Mouse (Mus musculus) frontal cortex, postnatal 10 days (tissue): ENCODE results near the gene Klri1.
"Not testable (repeated sequence)": the region's sequence is repeated elsewhere in the genome, so short reads cannot be mapped to it uniquely, and the experiment has no call there.

Experiments
- DNase-seq, 2 experiments: peaks; one replicate each; pipeline ENCODE4 v3.0.0; 2022; ENCODE audit warnings: low spot score in 2 of 2, mixed read lengths in 1 of 2

The Klri1 gene

GRCm38 (mm10) chr6:129717032-129717431, at the start of gene Klri1:
Gene Klri1 (minus strand): TSS chr6:129717132.
- no peak for DNase-seq

- DNase-seq: no peak
Measured at GRCm38 (mm10) chr6:129747654-129748032, 30.7 kb upstream of the Klri1 start.

- no peak for DNase-seq
Measured at GRCm38 (mm10) chr6:129747016-129747653, 30.2 kb upstream of the Klri1 start.

GRCm38 (mm10) chr6:129746151-129746550, 29.2 kb upstream of the Klri1 start:
- DNase-seq: no peak

GRCm38 (mm10) chr6:129740069-129740721, 23.3 kb upstream of the Klri1 start, which contains the start of gene Klri2:
Gene Klri2 (minus strand): TSS chr6:129740484.
- no peak for DNase-seq

GRCm38 (mm10) chr6:129736414-129736813, 19.5 kb upstream of the Klri1 start:
- DNase-seq: no peak

- DNase-seq: no peak
Measured at GRCm38 (mm10) chr6:129727237-129727636, 10.3 kb upstream of the Klri1 start.

GRCm38 (mm10) chr6:129721390-129721789, 4.5 kb upstream of the Klri1 start:
- DNase-seq: no peak

- no peak for DNase-seq
Measured at GRCm38 (mm10) chr6:129720487-129720886, 3.6 kb upstream of the Klri1 start.

GRCm38 (mm10) chr6:129713566-129713965, 3.4 kb downstream of the Klri1 start:
- DNase-seq: no peak

GRCm38 (mm10) chr6:129691436-129691835, 25.5 kb downstream of the Klri1 start:
- DNase-seq: not testable (repeated sequence)

- no peak for DNase-seq
Measured at GRCm38 (mm10) chr6:129680379-129680778, 36.6 kb downstream of the Klri1 start.

- DNase-seq: no peak
Measured at GRCm38 (mm10) chr6:129678873-129679272, 38.1 kb downstream of the Klri1 start, which contains the start of gene Klrc1. Gene Klrc1 (minus strand): TSS chr6:129678973.

GRCm38 (mm10) chr6:129661301-129661700, 55.6 kb downstream of the Klri1 start:
- not testable (repeated sequence) for DNase-seq

GRCm38 (mm10) chr6:129660589-129660988, 56.3 kb downstream of the Klri1 start, which contains the start of gene Klrc2:
Gene Klrc2 (minus strand): TSS chr6:129660689.
- not testable (repeated sequence) for DNase-seq
